Mouse (Mus musculus): ENCODE data around the gene Ypel5. TPM values are rescaled to one million over a fixed set of nuclear protein-coding genes. Genes with fewer than 3 reads are reported as not detected.

Gene Ypel5
- total RNA-seq, 2 experiments from 2014 or later: 96.1 to 106 TPM

Other genes with a start within 250 kb of the Ypel5 start
- 1 to 10 TPM; 6.8 to 7.1 TPM for gene Alk, start 231.8 kb upstream of the Ypel5 start, total RNA-seq (2021)
- gene Lbh, start 81.9 kb downstream of the Ypel5 start, total RNA-seq (2021): 10 to 100 TPM; 32.6 to 35.7 TPM

Data from layer of hippocampus, postnatal 36 days (tissue).